Mouse (Mus musculus) myocyte (in vitro differentiated cells): ENCODE results near the gene Zdhhc7.

Source experiments
- CEBPB ChIP-seq: IDR thresholded peaks from 2 replicates; pipeline ENCODE4 v1.6.1; 2011; ENCODE audit warnings: mild to moderate bottlenecking, moderate library complexity; ENCODE audit not compliant: poor library complexity, insufficient read depth, severe bottlenecking
- MYOD1 ChIP-seq, 3 experiments: IDR thresholded peaks; one replicate each; pipeline ENCODE4 v1.6.1; 2011; ENCODE audit warnings: control low read depth in 2 of 3, low read depth in 2 of 3, mild to moderate bottlenecking in 2 of 3, moderate library complexity in 1 of 3; ENCODE audit not compliant: insufficient read length in 2 of 3, control insufficient read depth in 1 of 3
- POLR2A ChIP-seq: IDR thresholded peaks from one replicate; pipeline ENCODE4 v1.6.1; 2011; ENCODE audit warnings: low read depth, mild to moderate bottlenecking, control low read depth, moderate library complexity; ENCODE audit not compliant: insufficient read length
- POLR2AphosphoS2 ChIP-seq: IDR thresholded peaks from one replicate; pipeline ENCODE4 v1.6.1; 2011; ENCODE audit warnings: low read depth, control low read depth; ENCODE audit not compliant: insufficient read length

GRCm38 (mm10) chr8:120111382-120111781 lies 10.1 kb upstream of the Zdhhc7 start:
- TF ChIP-seq POLR2AphosphoS2 (no peak), POLR2A (no peak), CEBPB (no peak), MYOD1 (IDR thresholded peaks at IDR 0.05; ENCODE audit: control insufficient read depth in 1 of 3, insufficient read length in 2 of 3, low read depth in 2 of 3) (no peak)
